Mouse (Mus musculus) ovary, postnatal 36 days (tissue): ENCODE measurements at regions not wholly inside any gene's neighbourhood (a gene's known extent, or its start where the extent isn't known, plus 50 kb on each side); places are given as distances from the start of the nearest gene placed in this dataset.

Source experiments
- DNase-seq: peaks from one replicate; pipeline ENCODE4 v3.0.0; 2022; ENCODE audit warnings: low spot score, mixed read lengths

DNA sequence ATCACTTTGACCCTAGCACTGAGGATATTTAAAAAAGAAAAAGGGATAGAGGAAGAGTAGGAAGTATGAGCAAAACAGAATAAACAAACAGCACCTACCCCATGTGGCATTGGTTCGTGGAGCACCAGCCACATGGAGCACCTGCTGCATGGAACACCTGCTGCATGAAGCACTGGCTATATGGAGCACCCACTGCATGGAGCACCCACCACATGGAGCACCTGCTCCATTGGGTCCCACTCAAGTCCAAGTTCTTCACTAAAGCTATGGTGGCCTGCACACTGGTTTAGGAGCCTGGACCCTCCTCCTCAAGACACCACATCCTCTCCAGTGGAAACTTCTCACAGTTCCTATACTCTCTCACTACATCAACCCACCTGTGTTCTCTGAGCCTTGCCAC lies 166.4 kb upstream of the Zmiz1 start:
- DNase-seq, result no peak

DNA sequence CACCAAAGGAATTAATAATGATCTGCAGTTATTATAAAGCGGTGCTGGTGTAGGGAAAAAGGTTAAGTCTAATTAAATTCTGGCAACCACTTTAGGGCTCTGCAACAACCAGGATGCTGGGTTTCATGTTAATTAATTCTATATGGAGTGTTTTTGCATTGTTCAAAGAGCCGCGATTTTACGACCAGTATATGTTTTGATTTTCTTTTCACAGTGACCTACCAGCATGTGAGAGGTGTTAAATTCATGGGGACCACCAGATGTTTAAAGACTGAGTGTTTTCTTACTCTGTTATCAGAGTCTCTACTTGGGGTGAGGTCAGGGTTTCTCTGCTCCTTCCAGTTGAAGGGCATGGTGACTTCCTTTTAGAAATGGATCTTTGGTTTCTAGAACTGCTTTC lies 164.8 kb upstream of the Zmiz1 start:
- DNase-seq, result no peak

DNA sequence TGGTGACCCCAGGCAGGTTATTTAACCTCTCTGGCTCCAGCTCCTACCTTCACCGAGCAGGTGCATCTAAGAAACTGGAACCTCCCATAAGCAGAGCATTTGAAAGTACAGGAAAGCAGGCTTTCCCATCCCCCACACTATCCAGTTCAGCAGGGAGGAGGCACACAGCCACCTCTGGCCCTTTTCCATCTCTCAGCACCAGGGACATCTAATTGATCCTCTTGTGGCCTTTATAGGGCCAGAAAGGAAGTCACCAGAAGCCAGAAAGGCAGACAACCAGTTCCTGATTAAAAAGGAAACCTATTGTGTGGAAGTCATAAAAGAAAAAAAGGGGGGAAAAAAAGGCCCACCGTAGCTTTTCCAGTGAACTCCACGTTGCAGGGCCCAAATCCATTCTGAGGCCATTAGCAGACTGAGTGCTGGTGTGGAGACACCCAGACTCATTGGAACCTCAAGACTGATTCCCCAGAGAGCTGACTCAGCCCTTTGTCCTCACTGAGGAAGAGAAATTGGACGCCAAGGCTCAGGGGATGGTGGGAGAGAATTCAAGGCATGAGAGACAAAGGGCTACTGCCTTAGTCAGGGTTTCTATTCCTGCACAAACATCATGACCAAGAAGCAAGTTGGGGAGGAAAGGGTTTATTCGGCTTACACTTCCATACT lies 163.2 kb upstream of the Zmiz1 start:
- DNase-seq, result no peak

DNA sequence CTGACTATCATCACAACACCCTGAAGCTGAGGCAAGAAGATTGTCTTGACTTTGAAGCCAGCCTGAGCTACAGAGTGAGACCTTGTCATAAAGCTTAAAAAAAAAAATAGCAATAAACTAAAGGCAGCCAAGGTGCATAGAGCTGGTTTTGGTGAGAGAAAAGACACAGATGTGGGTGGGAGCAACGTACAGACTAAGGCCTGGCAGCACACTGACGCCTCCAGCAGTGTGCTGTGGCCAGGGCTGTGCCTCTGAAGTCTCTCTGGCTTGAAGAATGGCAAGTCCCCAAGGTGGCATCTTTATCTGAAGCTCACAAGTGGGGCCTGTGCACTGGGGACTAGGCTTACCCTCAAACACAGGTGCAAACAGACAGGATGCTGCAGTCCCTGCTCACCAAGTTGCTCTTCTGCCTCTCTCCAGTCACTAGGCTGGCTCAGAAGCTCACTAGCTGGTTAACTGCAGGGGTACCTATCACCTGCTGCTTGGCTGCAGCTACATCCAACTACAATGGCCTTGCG lies 159.3 kb upstream of the Zmiz1 start:
- DNase-seq, result no peak

DNA sequence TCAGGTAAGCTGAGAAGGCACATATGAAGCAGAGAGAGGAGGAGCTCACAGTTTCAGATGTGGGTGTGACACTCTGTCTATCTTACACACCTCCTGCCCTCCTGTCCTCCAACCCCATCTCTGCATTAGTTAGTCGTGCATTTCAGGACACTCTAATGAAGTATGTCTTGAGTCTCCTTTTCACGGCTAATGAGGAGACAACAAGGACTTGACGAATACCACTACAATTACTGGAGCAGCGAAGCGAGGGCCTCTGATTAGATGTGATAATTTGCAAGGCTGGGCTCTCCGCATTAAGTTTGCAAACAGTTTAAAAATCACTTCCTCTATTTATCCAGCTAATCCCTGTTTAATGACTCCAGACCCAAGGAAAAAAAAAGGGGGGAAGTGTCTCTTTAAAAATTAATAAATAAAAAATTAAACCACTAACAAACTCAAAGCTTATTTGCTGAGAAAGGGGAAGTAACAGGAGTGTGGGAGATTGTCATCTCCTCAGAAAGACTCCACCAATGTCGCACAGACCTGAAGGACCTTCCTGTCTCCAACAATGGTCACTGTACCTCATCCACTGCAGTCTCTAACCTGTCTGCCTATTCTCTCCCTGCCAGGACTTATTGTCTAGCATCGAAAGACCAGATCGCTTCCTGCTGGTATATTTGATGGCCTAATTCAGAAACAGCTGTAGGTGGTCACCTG lies 157.5 kb upstream of the Zmiz1 start:
- no peak for DNase-seq

DNA sequence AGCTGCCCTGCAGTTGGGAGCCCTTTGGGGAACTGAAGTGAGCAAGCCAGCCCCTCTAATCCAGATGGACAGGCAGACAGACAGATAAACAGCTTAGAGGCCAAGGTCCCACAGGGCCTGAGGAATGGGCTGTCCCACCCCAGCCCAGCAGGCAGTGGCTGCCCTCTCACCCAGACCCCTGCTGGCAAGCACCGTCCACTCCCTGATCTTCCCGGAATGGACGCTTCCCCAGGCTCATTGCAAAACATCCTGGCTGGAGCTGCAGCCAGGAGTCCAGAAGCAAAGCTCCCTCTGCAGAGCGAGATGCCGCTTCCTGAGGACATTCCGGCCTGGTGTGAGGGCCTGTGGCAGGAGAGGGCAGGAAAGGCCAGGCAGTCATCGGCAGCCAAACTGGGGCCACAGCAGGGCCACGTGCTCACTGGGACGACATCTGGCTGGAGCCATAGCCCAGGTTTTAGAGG lies 154.6 kb upstream of the Zmiz1 start:
- DNase-seq, result peak; percentile 74

DNA sequence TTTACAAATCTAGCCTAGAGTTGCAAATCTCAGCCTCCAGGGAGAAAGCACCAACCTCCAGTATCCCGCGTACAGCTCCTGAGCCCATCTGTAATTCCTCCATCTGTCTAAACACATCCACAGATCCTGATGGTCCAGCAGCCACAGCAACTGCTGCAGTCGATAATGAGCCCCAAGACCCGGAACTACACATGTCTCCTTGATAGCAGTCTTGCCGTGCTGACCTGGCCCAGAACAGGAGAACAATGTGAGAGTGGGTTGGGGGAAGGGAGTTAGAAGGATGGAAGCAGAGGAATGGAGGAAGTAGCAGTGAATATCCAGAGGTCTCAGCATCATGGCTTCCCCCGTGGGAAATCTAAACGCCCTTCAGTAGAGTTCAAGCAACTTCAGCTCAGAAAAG lies 152.8 kb upstream of the Zmiz1 start:
- no peak for DNase-seq

DNA sequence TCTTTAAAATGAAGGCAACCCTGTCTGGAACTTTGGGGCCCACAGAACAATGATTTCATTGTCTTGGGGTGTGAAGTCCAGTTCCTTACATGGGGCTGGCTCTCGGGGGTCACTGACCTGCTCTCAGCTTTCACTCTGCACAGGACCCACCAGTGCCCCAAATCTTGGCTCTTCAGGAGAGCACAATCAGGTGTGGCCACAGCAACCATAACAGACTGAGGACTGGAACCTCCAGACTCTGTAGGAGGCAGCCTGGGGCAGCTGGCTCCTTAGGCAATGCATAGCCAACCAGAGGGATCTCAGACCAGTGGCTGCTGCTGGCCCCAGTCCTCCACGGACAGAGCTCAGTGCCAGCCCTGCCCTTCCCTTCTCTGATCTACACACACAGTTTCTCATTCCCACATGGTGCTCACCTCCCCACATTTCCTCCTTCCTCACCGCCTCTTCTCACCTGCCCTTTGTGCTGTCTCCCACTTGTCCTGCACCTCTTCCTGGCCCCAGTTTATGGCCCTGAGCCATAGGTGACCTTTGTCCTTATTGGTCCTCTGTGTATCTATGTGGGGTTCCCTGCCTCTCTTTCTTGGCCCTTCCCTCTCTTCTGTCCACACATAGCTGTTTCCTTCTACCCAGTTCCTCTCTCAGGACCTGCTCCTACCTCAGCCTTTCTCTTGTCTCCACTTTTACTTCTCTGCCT lies 151.9 kb upstream of the Zmiz1 start:
- DNase-seq, result no peak

DNA sequence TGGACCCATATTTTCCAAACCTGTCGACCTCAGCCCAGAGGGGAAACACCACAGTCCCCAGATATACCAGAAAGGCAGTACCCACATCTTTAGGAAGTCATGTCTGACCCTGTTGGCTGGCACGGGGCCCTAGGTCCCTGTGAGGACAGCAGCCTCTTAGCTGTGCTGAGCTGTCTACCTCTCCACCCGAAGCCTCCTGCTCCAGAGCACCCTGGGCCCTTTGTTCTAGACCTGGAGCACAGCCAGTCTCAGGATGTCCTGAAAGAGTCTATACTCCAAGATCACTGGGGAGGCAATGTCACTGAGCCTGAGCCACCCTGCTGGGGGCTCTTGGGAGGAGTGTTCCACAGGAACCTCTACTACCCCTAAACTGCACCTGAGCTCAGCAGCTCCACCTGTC lies 150.9 kb upstream of the Zmiz1 start:
- DNase-seq, result no peak

DNA sequence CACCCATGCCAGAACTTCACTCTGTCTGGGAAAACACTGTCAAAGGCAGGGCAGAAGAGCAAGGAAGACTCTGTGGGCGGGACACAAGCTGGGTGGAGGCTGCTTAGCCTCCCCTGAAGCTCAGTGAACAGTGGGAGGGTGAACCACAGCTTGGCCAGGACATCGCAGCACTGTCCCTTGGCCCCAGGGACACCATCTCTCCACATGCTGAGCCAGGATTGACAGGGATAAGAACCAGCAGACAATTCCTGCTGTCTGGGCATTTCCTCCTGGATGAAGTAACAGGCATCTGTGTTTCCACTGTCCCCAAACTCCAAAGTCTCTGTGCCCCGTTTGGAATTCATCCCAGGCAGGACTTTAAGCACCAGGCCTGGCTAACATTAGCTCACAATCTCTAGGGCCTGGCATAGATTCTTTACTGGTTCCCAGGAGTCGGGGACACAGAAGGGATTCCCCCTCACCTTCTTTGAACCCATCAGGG lies 148.3 kb upstream of the Zmiz1 start:
- DNase-seq, result no peak

DNA sequence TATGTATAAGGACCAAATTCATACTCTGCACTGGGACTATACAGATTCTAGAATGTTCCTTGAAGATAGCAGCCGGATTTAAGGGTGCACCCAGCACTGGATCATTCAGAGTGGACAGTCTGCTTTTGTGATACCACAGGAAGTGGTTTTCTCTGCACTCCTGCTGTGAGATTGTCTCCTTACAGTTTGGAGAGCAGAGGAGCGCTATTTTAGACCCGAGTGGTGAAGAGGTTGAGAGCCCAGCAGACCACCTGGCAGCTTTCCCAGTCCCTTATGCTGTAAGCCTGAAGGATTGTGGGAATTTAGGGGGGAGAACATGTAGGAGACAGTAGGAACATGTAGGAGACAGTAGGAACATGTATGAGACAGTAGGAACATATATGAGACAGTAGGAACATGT lies 147.5 kb upstream of the Zmiz1 start:
- no peak for DNase-seq

DNA sequence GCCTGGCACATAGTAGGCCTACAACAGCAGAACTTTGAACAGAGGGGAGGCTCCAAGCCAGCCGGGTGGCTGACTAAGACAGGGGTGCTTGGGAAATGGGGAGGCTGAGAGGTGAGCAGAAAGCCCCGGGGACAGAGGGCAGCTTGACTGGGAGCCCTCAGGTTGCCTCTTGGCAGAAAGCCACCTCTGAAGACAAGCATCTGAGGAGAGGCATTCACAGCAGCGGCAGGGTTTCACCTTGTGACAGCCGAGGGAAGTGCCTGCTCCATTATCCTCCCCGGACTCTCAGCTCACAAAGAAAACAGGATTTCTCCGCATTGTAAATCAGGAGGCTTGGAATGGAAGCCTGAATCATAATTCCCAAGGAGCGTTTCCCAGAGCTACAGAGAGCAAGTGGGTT lies 146.8 kb upstream of the Zmiz1 start:
- DNase-seq, result no peak

DNA sequence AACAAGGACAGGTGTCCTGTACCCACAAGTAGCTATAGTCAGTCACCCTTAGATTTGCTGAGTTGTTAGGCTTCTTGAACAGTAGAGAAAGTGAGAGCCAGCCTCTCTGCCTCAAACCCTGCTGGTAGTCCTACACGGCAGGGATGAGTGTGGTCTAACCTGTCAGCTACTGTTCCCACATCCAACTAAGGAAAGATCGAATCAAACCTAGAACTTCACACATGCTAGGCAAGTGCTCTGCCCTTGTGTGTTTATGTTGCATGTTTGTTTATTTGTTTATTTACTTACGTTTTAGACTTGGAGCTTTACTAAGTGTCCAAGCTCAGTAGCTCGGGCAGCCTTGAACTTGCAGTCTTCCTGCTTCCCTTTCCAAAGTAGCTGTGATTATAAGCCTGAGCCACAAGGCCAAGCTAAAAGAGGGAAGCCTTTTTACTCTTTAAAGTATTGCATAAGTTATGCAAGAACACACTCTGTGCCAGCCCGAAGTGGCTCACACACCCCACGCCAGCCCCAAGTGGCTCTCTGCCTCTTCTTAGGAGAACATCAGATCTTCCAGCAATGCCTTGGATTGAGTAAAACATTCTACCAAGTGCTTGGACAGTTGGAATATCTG lies 146.1 kb upstream of the Zmiz1 start:
- no peak for DNase-seq

DNA sequence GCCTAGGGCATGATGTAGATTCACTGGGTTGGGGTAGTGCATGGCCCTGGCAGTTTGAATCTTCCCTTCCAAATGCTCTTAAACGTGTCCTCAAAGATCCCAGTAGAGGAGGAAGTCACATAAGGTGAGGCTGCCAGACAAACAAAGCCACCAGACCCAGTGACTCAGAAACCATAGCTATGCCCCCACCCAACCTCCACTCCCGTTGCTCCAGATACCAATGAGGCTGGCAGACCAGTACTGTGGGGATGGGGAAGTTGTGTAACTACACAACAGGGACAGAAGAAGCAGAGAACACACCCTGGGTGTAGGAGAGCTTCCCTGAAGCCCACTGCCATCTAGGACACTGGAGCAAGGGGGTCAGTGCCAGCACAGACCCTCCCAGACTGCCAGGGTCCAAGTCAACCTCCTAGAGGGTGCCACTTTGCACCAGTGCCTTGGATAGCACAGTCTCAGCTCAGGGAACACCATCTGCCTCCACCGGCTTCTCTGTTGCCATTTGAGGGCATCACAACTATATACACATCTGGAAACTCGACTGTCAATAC lies 145.2 kb upstream of the Zmiz1 start:
- DNase-seq, result no peak

DNA sequence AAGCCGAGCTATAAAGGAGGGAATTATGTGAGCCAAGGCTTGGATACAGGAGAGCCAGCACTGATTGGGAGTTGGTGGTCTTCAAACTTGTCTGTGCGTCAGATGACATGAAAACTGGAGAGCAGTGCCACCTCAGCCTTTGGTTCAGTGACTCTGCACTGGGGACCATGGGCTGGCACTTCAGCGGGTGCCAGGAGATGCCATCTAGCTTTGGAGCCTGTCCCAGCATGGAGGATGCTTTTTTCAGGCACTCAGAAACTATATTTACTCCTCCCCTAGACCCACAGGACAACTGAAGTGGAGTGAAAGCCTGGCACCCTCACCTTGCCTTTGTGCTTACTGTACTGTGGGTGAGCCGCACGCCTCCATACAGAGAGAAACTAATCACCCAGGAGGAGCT lies 142.5 kb upstream of the Zmiz1 start:
- peak; percentile 0 for DNase-seq

DNA sequence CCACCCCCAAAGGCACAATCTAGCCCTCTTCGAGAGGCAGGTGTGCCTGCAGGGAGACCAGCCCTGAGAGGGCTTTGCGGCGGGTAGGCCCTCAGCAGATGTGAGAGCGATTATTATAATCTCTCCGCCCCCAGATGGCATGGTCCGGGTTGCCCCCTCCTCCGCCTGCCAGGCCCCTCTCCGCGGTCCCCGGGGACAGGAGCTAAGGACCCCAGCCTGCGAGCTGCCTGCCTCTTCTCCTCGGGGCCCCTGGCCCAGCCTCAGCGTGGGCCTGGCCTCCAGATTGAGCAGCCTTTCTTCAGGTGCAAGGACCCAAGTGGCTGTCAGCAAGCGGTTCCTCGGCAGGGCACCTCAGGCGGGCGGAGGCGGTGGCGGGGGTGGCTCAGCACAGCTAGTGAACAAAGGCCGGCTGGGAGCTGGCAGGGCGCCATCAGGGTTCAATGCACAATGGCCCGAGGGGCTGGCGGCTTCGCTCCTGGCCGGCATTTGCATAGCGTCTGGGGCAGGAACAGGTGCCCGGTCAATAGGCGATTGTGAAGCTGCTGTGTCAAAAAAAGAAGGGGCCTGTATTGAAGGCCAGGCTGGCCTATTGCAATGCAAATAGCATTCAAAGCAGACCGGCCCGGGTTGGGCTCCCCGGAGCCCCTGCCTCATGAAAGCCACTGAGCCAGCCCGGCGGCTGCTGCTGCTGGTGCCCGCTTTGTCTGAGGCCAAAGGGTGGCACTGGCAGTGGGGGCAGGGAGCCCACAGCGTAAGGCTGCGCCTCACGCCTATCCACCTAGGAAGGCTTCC lies 141.1 kb upstream of the Zmiz1 start:
- DNase-seq, result peak; percentile 80

DNA sequence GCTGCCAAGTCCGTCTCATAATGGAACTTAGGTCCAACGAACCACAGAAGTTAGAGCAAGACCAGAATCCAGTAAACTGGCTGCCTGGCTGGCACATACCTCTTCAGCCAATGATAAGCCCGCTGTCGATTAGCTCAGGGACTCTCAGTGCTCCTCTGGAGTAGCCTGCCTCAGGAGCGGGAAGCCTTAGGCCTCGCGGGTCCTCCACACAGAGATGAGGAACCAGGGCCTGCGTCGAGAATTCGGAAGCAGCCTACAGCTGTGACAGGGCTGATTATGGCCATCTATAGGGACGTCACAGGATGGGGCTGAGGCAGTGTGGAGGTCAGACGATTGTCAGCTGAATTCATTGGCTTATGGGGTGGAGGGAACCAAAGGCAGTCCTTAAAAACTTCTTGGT lies 140.1 kb upstream of the Zmiz1 start:
- DNase-seq, result peak; percentile 2

DNA sequence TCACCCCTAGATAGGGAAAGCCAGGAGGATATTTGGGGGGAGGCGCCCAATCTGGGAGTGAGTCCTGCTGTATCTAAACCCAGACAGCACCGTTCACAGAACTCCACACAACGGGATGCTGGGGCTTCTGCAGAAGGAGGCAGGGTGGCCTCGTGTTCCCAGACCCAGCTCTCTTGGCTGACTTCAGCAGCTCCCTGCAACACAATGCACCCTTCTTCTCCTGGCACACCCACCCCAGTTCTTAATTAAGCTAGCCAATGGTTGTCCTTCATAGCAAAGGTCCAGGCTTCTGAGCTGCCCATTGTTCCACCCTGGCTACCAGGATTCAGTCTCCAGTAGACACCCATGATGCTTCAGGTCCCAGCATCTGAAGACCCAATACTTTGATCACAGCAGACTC lies 138.8 kb upstream of the Zmiz1 start:
- DNase-seq, result no peak

DNA sequence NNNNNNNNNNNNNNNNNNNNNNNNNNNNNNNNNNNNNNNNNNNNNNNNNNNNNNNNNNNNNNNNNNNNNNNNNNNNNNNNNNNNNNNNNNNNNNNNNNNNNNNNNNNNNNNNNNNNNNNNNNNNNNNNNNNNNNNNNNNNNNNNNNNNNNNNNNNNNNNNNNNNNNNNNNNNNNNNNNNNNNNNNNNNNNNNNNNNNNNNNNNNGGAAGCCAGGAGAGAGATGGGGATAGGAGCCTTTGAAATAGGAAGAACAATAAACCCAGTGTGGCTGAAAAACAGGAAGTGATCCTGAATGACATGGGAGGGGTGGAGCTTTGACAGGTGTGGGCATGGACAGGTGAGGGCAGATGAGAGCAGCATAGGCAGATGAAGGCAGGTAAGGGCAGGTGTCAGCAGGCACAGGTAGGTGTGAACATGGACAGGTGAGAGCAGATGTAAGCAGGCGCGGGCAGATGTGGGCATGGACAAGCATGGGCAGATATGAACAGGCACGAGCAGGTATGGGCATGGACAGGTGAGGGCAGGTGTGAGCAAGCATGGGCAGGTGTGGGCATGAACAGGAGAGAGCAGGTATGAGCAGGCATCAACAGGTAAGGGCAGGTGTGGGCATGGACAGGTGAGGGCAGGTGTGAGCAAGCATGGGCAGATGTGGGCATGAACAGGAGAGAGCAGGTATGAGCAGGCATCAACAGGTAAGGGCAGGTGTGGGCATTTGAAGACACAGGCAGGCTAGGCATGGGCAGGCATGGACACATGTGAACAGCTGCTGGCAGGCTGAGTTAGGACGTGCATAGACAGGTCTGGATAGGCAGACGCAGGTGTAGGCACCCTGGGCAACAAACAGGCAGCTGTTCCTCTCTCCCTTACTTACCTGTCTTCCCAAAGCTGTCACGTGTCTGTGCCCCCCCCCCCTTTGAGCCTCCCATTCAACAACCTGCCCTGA lies 135.2 kb upstream of the Zmiz1 start:
- DNase-seq, result peak; percentile 1

DNA sequence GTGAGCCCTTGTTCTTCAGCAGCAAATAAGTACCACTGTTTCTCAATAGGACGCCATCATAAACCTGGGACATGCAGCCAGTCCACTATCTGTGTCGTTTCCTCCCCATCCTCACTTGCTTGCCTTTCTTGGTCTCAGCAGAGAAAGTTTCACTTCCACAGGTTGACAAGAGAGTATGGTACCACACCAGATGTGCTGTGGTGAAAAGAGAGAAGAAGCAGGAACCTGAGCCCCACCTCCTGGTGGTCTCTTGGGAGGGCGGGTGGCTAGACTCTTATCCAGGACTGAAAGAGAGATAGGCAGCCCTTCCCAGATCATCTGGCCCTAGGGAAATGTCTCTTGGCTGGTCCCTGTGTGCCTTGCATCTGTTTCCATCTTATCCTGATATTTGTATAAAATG lies 133.1 kb upstream of the Zmiz1 start:
- no peak for DNase-seq
